Mouse (Mus musculus) limb, embryonic 11.5 days (tissue): Measurements from ENCODE around the gene 1700025G04Rik. TPM values are rescaled to one million over a fixed set of nuclear protein-coding genes. Genes with fewer than 3 reads are reported as not detected.

Experiments used
- ATAC-seq: fragments of 200-750 bp; cut with Nextera tagmentation; 2 replicates; pipeline ENCODE4 v1.8.0; 2017; ENCODE audit warnings: low read depth; ENCODE audit not compliant: insufficient number of reproducible peaks, low FRiP score, low TSS enrichment
- DNase-seq: peaks from one replicate; pipeline ENCODE4 v3.0.0-alpha.2; 2015; ENCODE audit warnings: low spot score
- H3K27ac ChIP-seq: fragments of 300-500 bp; sonication (generic); replicated peaks from 2 replicates; pipeline ENCODE4 v1.5.1; 2014; ENCODE audit warnings: low read depth, mild to moderate bottlenecking, low read length
- H3K27me3 ChIP-seq: fragments of 300-500 bp; sonication (generic); 2 replicates; pipeline ENCODE4 v1.6.1; 2014; ENCODE audit warnings: mild to moderate bottlenecking, low read length, mixed read lengths; ENCODE audit not compliant: control insufficient read depth, insufficient read depth
- H3K36me3 ChIP-seq: fragments of 300-500 bp; sonication (generic); 2 replicates; pipeline ENCODE4 v1.6.1; 2014; ENCODE audit warnings: mild to moderate bottlenecking, low read length, moderate library complexity, mixed read lengths; ENCODE audit not compliant: control insufficient read depth, insufficient read depth
- H3K4me1 ChIP-seq: fragments of 300-500 bp; sonication (generic); 2 replicates; pipeline ENCODE4 v1.6.1; 2014; ENCODE audit warnings: low read length, mixed read lengths; ENCODE audit not compliant: control insufficient read depth, insufficient read depth
- H3K4me2 ChIP-seq: fragments of 300-500 bp; sonication (generic); 2 replicates; pipeline ENCODE4 v1.6.1; 2014; ENCODE audit warnings: low read depth, mild to moderate bottlenecking, moderate library complexity; ENCODE audit not compliant: severe bottlenecking
- H3K4me3 ChIP-seq: fragments of 300-500 bp; sonication (generic); 2 replicates; pipeline ENCODE4 v1.5.1; 2014; ENCODE audit warnings: low read depth, low read length
- H3K9ac ChIP-seq: fragments of 300-500 bp; sonication (generic); 2 replicates; pipeline ENCODE4 v1.6.1; 2014; ENCODE audit warnings: mild to moderate bottlenecking, low read length
- H3K9me3 ChIP-seq: fragments of 300-500 bp; sonication (generic); 2 replicates; pipeline ENCODE4 v1.6.1; 2016; ENCODE audit warnings: low read length; ENCODE audit not compliant: control insufficient read depth
- WGBS: fragments of 180-500 bp; shearing (Covaris S2); extraction: QIAGEN DNeasy Blood & Tissue Kit; methylation state at CpG from one replicate; pipeline ENCODE4 v1.1.7; 2014; 5-methylcytosine and 5-hydroxymethylcytosine counted together
- polyA plus RNA-seq: library from polyadenylated mRNA; unstranded; fragments of >200 nt; fragmentation: Nextera tagmentation; extraction: Ambion mirVana; gene quantifications from 2 replicates; pipeline ENCODE4 v1.2.1, GENCODE M21; 2014

Gene 1700025G04Rik
- polyA plus RNA-seq, 1 experiment from 2014 or later, result 18.6 TPM

- no peak overlapping the region for H3K4me2 ChIP-seq
- H3K27ac ChIP-seq, result no peak overlapping the region
- H3K4me3 ChIP-seq, result no peak overlapping the region
- no peak for DNase-seq
- 86% methylated on average over 8 of the region's 8 CpGs for WGBS
- H3K36me3 ChIP-seq, result no peaks in the 10 kb centered on the region
- ATAC-seq, result no peak
- no peaks in the 10 kb centered on the region for H3K9me3 ChIP-seq
- peaks cover 9% of the 10 kb centered on the region; the same call in 1 of the 2 replicates for H3K4me1 ChIP-seq
- no peaks in the 10 kb centered on the region for H3K27me3 ChIP-seq
- no peak overlapping the region for H3K9ac ChIP-seq
Measured at GRCm38 (mm10) chr1:152081954-152082711, 7.8 kb downstream of the 1700025G04Rik start.

DNA sequence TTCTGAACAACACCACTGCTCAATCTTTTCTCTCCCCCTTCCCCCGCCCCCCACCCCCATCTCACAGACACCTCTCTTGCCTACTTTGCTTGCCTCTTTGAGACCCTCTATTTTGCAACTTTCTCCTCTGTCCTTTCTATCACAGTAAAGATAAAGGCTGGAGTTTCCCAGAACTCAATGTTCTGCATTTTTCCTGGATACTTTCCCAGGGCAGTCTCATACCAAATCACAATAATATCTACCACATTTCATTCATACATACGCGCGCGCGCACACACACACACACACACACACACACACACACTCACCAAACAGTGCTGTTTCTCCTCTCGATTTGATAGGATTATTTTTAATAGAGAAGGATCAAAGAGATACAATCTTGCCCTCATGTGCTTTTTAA lies 8.8 kb downstream of the 1700025G04Rik start:
- Histone ChIP-seq H3K4me1 (peaks cover 9% of the 10 kb centered on the region; the same call in 1 of the 2 replicates), H3K4me2 (no peak overlapping the region), H3K4me3 (no peak overlapping the region), H3K9ac (no peak overlapping the region), H3K27me3 (no peaks in the 10 kb centered on the region), H3K27ac (no peak overlapping the region), H3K36me3 (no peaks in the 10 kb centered on the region), H3K9me3 (no peaks in the 10 kb centered on the region)
- no peak for DNase-seq
- no peak for ATAC-seq
- 96% methylated on average over 7 of the region's 7 CpGs for WGBS

- DNase-seq, result no peak
- ATAC-seq, result no peak
- WGBS, result 53% methylated on average over 6 of the region's 6 CpGs
Measured at GRCm38 (mm10) chr1:152080244-152080643, 9.7 kb downstream of the 1700025G04Rik start.

DNA sequence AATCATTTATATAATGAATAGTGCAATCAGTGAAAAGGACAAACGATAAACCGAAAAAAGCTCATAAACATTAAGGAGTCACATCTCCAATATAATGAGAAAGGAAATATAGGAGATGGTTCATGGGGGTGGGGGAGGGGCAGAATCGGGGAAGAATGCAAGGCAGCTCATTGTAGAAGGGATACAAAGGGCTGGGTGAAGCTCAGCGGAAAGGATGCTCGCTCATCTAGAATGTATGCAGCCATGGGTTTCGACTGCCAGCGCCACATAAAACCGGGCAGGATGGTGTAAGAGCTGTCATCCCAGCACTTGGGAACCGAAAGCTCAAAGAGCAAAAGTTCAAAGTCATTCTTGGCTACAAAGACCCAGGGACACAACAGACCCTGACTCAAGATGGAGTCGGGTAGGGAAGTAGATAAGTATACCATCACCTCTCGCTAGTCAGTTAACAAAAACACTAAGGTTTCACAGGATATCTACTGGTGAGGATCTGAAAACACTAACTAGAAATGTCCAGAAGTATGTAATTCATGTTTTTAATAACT lies 12.7 kb downstream of the 1700025G04Rik start:
- no peak overlapping the region for H3K9ac ChIP-seq
- H3K4me1 ChIP-seq, result no peaks in the 10 kb centered on the region
- 88% methylated on average over 11 of the region's 11 CpGs for WGBS
- DNase-seq (no peak), ATAC-seq (no peak)
- H3K4me3 ChIP-seq, result no peak overlapping the region
- no peaks in the 10 kb centered on the region for H3K27me3 ChIP-seq
- H3K27ac ChIP-seq, result no peak overlapping the region
- H3K9me3 ChIP-seq, result no peaks in the 10 kb centered on the region
- H3K36me3 ChIP-seq, result no peaks in the 10 kb centered on the region
- H3K4me2 ChIP-seq, result no peak overlapping the region

More at GRCm38 (mm10) chr1:152080244-152080643, 9.7 kb downstream of the 1700025G04Rik start:
- H3K9me3 ChIP-seq, result no peaks in the 10 kb centered on the region
- H3K27me3 ChIP-seq, result no peaks in the 10 kb centered on the region
- H3K4me3 ChIP-seq, result no peak overlapping the region
- H3K4me2 ChIP-seq, result no peak overlapping the region
- H3K4me1 ChIP-seq, result peaks cover 8% of the 10 kb centered on the region; the same call in 1 of the 2 replicates
- no peak overlapping the region for H3K27ac ChIP-seq
- H3K36me3 ChIP-seq, result no peaks in the 10 kb centered on the region
- no peak overlapping the region for H3K9ac ChIP-seq

- ATAC-seq (no peak), DNase-seq (no peak)
- Histone ChIP-seq H3K27ac (no peak overlapping the region), H3K9me3 (no peaks in the 10 kb centered on the region), H3K4me2 (no peak overlapping the region), H3K4me1 (0 out of 2 replicates have a peak, but pooled peaks cover 2% of the 10 kb centered on the region), H3K36me3 (no peaks in the 10 kb centered on the region), H3K9ac (no peak overlapping the region), H3K4me3 (no peak overlapping the region), H3K27me3 (no peaks in the 10 kb centered on the region)
- WGBS, result 89% methylated on average over 14 of the region's 14 CpGs
Measured at GRCm38 (mm10) chr1:152076222-152076845, 13.6 kb downstream of the 1700025G04Rik start.

DNA sequence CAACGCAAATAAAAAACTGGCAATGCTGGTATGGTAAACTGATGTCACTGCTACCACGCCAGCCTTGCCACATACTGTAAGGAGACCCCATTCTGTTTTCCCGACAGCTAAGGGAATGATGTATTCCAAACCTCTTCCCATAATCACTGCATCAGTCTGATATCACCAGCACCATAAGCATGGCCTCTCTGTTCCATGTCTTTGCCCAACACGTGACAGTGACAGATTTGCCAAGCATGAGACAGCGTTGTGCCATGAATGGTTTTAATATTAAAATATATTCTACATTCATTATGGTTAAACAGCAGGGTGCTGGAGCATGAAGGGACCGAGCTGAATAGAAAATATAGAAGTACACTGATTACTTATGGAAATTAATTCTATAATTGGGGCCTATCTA lies 14.2 kb downstream of the 1700025G04Rik start:
- Histone ChIP-seq H3K9me3 (no peaks in the 10 kb centered on the region), H3K4me3 (no peak overlapping the region), H3K27me3 (no peaks in the 10 kb centered on the region), H3K27ac (no peak overlapping the region), H3K36me3 (no peaks in the 10 kb centered on the region), H3K4me2 (no peak overlapping the region), H3K4me1 (0 out of 2 replicates have a peak, but pooled peaks cover 2% of the 10 kb centered on the region), H3K9ac (no peak overlapping the region)
- WGBS, result 95% methylated on average over 6 of the region's 6 CpGs
- ATAC-seq, result no peak
- no peak for DNase-seq

GRCm38 (mm10) chr1:152070441-152070840 lies 19.5 kb downstream of the 1700025G04Rik start:
- no peak overlapping the region for H3K9ac ChIP-seq
- WGBS, result 85% methylated on average over 4 of the region's 4 CpGs
- H3K9me3 ChIP-seq, result no peaks in the 10 kb centered on the region
- H3K27ac ChIP-seq, result no peak overlapping the region
- no peak overlapping the region for H3K4me2 ChIP-seq
- H3K4me3 ChIP-seq, result no peak overlapping the region
- H3K27me3 ChIP-seq, result no peaks in the 10 kb centered on the region
- 0 out of 2 replicates have a peak, but pooled peaks cover 2% of the 10 kb centered on the region for H3K4me1 ChIP-seq
- DNase-seq (no peak), ATAC-seq (no peak)
- no peaks in the 10 kb centered on the region for H3K36me3 ChIP-seq

GRCm38 (mm10) chr1:152069745-152070144 lies 20.2 kb downstream of the 1700025G04Rik start:
- Histone ChIP-seq H3K4me3 (no peak overlapping the region), H3K27ac (no peak overlapping the region), H3K4me1 (0 out of 2 replicates have a peak, but pooled peaks cover 2% of the 10 kb centered on the region), H3K9me3 (no peaks in the 10 kb centered on the region), H3K9ac (no peak overlapping the region), H3K36me3 (no peaks in the 10 kb centered on the region), H3K4me2 (no peak overlapping the region), H3K27me3 (no peaks in the 10 kb centered on the region)
- WGBS, result 96% methylated on average over 7 of the region's 7 CpGs
- no peak for ATAC-seq
- DNase-seq, result no peak
